Mouse (Mus musculus): Measurements from ENCODE around the gene D6Ertd527e.

DNA sequence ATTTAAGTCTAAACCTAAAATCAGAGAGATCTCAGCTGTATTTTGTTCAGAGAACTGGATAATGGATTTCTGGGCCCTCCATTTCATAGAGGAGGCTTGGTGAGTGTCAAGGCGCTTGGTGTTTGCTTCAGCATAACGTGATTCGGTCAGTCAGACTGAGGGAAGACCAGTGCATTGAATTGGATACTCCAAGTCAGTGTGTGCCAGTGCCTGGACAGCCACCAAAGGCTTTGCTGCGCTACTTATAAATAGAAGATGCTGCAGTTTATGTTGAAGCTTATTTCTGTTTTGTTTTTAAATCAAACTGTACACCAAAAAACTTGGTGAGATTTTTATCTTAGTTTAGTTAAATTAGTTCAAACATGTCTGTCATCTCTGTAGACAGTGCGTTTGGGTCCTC, 16.2 kb upstream of the D6Ertd527e start:
- no peak for TF ChIP-seq CTCF (IDR thresholded peaks at IDR 0.05; ENCODE audit: low read depth, low read length)
- no peak for TF ChIP-seq POLR2A (IDR thresholded peaks at IDR 0.05; ENCODE audit: extremely low read depth, insufficient read depth, low read length)
